Mouse (Mus musculus): Measurements from ENCODE around the gene Med9.

The Med9 gene

GRCm38 (mm10) chr11:59947752-59948400, at the start of gene Med9:
Gene Med9 (plus strand): TSS chr11:59948206.
- TF ChIP-seq POU5F1 (IDR thresholded peaks at IDR 0.05; ENCODE audit: borderline replicate concordance, low read length) (no peak), CTCF (conservative IDR thresholded peaks at IDR 0.05; ENCODE audit: low read length) (no peak), NANOG (IDR thresholded peaks at IDR 0.05; ENCODE audit: borderline replicate concordance, low read length) (no peak)
- H3K9me3 ChIP-seq (ENCODE audit: low read length): no peaks in the 10 kb centered on the region
- H3K4me1 ChIP-seq (replicated peaks; ENCODE audit: low read depth, low read length): peaks cover 30% of the 10 kb centered on the region
- H3K36me3 ChIP-seq (ENCODE audit: insufficient read depth, low read length): peaks cover 28% of the 10 kb centered on the region
- H3K4me3 ChIP-seq (replicated peaks; ENCODE audit: low read length): peak within 1 kb of the TSS; percentile 99
- 0 out of 2 replicates have a peak, but pooled peaks cover under 1% of the 10 kb centered on the region for H3K27me3 ChIP-seq (ENCODE audit: insufficient read depth, low read length)

- Histone ChIP-seq H3K36me3 (ENCODE audit: insufficient read depth, low read length) (no peaks in the 10 kb centered on the region), H3K27me3 (ENCODE audit: insufficient read depth, low read length) (peaks cover 5% of the 10 kb centered on the region; the same call in 1 of the 2 replicates), H3K9me3 (ENCODE audit: low read length) (no peaks in the 10 kb centered on the region), H3K4me1 (replicated peaks; ENCODE audit: low read depth, low read length) (peaks cover 64% of the 10 kb centered on the region), H3K4me3 (replicated peaks; ENCODE audit: low read length) (0 out of 2 replicates have a peak overlapping the region, but pooled peaks have one; percentile 7)
- TF ChIP-seq POU5F1 (IDR thresholded peaks at IDR 0.05; ENCODE audit: borderline replicate concordance, low read length) (no peak), CTCF (conservative IDR thresholded peaks at IDR 0.05; ENCODE audit: low read length) (no peak), NANOG (IDR thresholded peaks at IDR 0.05; ENCODE audit: borderline replicate concordance, low read length) (no peak)
Measured at GRCm38 (mm10) chr11:59899711-59900685, 48.0 kb upstream of the Med9 start.

- H3K9me3 ChIP-seq (ENCODE audit: low read length): no peaks in the 10 kb centered on the region
- no peak overlapping the region for H3K4me3 ChIP-seq (replicated peaks; ENCODE audit: low read length)
- H3K27me3 ChIP-seq (ENCODE audit: insufficient read depth, low read length): peaks cover 5% of the 10 kb centered on the region; the same call in 1 of the 2 replicates
- peaks cover 54% of the 10 kb centered on the region for H3K4me1 ChIP-seq (replicated peaks; ENCODE audit: low read depth, low read length)
- H3K36me3 ChIP-seq (ENCODE audit: insufficient read depth, low read length): no peaks in the 10 kb centered on the region
- no peak for TF ChIP-seq CTCF (conservative IDR thresholded peaks at IDR 0.05; ENCODE audit: low read length)
- TF ChIP-seq POU5F1 (IDR thresholded peaks at IDR 0.05; ENCODE audit: borderline replicate concordance, low read length): no peak
Measured at GRCm38 (mm10) chr11:59900995-59901394, 47.0 kb upstream of the Med9 start.

GRCm38 (mm10) chr11:59902045-59902726, 45.8 kb upstream of the Med9 start:
- no peak overlapping the region for H3K4me3 ChIP-seq (replicated peaks; ENCODE audit: low read length)
- H3K9me3 ChIP-seq (ENCODE audit: low read length): no peaks in the 10 kb centered on the region
- no peaks in the 10 kb centered on the region for H3K36me3 ChIP-seq (ENCODE audit: insufficient read depth, low read length)
- H3K4me1 ChIP-seq (replicated peaks; ENCODE audit: low read depth, low read length): peaks cover 47% of the 10 kb centered on the region
- TF ChIP-seq POU5F1 (IDR thresholded peaks at IDR 0.05; ENCODE audit: borderline replicate concordance, low read length) (no peak), CTCF (conservative IDR thresholded peaks at IDR 0.05; ENCODE audit: low read length) (no peak), NANOG (IDR thresholded peaks at IDR 0.05; ENCODE audit: borderline replicate concordance, low read length) (no peak)
- H3K27me3 ChIP-seq (ENCODE audit: insufficient read depth, low read length): peaks cover 5% of the 10 kb centered on the region; the same call in 1 of the 2 replicates

GRCm38 (mm10) chr11:59906521-59907123, 41.4 kb upstream of the Med9 start:
- Histone ChIP-seq H3K36me3 (ENCODE audit: insufficient read depth, low read length) (no peaks in the 10 kb centered on the region), H3K27me3 (ENCODE audit: insufficient read depth, low read length) (peaks cover 2% of the 10 kb centered on the region; the same call in 1 of the 2 replicates), H3K4me3 (replicated peaks; ENCODE audit: low read length) (no peak overlapping the region), H3K9me3 (ENCODE audit: low read length) (no peaks in the 10 kb centered on the region), H3K4me1 (replicated peaks; ENCODE audit: low read depth, low read length) (peaks cover 41% of the 10 kb centered on the region)
- TF ChIP-seq POU5F1 (IDR thresholded peaks at IDR 0.05; ENCODE audit: borderline replicate concordance, low read length) (no peak), CTCF (conservative IDR thresholded peaks at IDR 0.05; ENCODE audit: low read length) (no peak), NANOG (IDR thresholded peaks at IDR 0.05; ENCODE audit: borderline replicate concordance, low read length) (no peak)

- H3K27me3 ChIP-seq (ENCODE audit: insufficient read depth, low read length): peaks cover 2% of the 10 kb centered on the region; the same call in 1 of the 2 replicates
- TF ChIP-seq CTCF (conservative IDR thresholded peaks at IDR 0.05; ENCODE audit: low read length) (no peak), POU5F1 (IDR thresholded peaks at IDR 0.05; ENCODE audit: borderline replicate concordance, low read length) (no peak)
- no peaks in the 10 kb centered on the region for H3K36me3 ChIP-seq (ENCODE audit: insufficient read depth, low read length)
- no peaks in the 10 kb centered on the region for H3K9me3 ChIP-seq (ENCODE audit: low read length)
- H3K4me1 ChIP-seq (replicated peaks; ENCODE audit: low read depth, low read length): peaks cover 28% of the 10 kb centered on the region
- 0 out of 2 replicates have a peak overlapping the region, but pooled peaks have one; percentile 14 for H3K4me3 ChIP-seq (replicated peaks; ENCODE audit: low read length)
Measured at GRCm38 (mm10) chr11:59908446-59908845, 39.6 kb upstream of the Med9 start.

- Histone ChIP-seq H3K36me3 (ENCODE audit: insufficient read depth, low read length) (no peaks in the 10 kb centered on the region), H3K27me3 (ENCODE audit: insufficient read depth, low read length) (no peaks in the 10 kb centered on the region), H3K9me3 (ENCODE audit: low read length) (no peaks in the 10 kb centered on the region), H3K4me3 (replicated peaks; ENCODE audit: low read length) (no peak overlapping the region), H3K4me1 (replicated peaks; ENCODE audit: low read depth, low read length) (peaks cover 28% of the 10 kb centered on the region)
- TF ChIP-seq POU5F1 (IDR thresholded peaks at IDR 0.05; ENCODE audit: borderline replicate concordance, low read length) (no peak), CTCF (conservative IDR thresholded peaks at IDR 0.05; ENCODE audit: low read length) (no peak), NANOG (IDR thresholded peaks at IDR 0.05; ENCODE audit: borderline replicate concordance, low read length) (no peak)
Measured at GRCm38 (mm10) chr11:59910586-59910985, 37.4 kb upstream of the Med9 start.

Data from E14TG2a.4 (cell line).